Mouse (Mus musculus): ENCODE results near the gene Phlpp1.
"Not testable (repeated sequence)": the region's sequence is repeated elsewhere in the genome, so short reads cannot be mapped to it uniquely, and the experiment has no call there.

The Phlpp1 gene

GRCm38 (mm10) chr1:106244245-106244644, 72.7 kb downstream of the Phlpp1 start:
- DNase-seq (ENCODE audit: extremely low spot score), result no peak

- no peak for DNase-seq (ENCODE audit: extremely low spot score)
Measured at GRCm38 (mm10) chr1:106254047-106254446, 82.5 kb downstream of the Phlpp1 start.

GRCm38 (mm10) chr1:106257176-106257575, 85.6 kb downstream of the Phlpp1 start:
- no peak for DNase-seq (ENCODE audit: extremely low spot score)

DNA sequence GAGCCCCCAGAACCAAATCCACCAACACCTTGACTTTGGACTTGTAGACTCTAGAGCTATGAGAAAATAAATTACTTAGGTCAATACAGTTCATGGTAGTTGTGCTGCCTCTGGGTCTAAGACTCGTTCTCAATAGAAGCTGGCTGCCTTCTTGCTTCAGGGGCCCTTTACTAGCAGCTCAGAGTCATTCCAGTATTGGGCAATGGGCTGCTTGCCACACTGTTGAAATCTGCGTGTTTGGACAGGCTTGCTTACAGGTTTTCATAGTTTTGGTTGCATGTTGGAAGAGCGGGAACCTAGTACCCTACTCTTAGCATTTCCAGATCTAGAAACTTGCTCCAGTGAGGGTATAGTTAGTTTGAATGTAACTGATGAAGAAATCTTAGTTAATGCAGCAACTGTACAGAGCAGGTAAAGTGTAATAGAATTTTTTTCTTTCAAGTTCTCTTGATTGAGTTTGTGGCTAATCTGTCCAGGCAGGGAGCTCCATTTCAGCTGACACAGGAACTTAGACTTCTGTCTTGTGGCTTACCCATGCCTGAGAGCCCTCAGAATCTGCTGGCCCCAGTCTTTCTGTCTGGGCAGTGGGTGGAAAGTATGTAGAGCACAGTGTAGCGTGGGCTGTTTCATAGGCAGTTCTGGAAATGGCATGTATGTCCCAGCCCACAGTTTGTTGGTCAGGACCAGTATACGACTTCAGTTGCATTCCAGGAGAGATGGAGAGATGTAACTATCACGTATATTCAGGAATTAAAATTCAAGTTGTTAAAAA, 96.7 kb downstream of the Phlpp1 start:
- DNase-seq (ENCODE audit: extremely low spot score), result no peak

DNA sequence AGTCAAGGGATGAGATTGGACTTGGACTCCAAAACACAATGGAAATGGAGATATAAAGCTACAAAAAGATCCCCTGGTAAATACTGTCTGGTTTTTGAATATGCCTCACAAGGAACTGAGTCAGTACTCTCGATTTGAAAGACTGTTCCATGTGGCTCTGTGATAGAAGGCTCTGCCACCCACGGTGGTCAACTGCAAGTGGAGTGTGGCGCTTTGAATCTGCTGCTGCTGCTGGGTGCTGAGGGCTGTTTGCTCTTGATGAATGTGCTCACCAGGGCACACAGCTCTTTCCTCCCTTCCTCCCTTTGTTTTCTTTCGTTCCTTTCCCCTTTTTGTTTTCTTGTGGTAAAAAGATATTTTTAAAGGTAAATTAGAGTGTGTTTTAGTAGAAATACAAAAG, 97.8 kb downstream of the Phlpp1 start:
- no peak for DNase-seq (ENCODE audit: extremely low spot score)

DNA sequence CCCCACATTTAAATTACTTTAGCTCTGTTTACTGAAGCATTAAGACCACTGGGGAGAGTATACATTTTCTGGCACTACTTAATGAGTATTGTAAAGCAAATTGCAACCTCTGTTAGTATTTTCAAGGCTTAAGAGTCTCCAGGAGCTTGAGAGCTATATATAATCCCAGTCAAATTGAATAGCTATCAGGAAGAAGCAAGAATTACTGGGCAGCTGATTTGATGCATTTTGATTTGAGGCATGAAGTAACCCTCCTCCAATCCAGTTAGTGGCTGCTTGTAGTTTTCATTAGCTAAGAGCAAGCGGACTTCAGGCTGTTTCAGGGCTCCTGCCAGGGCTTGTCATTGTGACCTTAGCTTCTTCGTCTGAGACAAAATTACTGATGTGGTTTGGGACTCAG, 101.4 kb downstream of the Phlpp1 start:
- no peak for DNase-seq (ENCODE audit: extremely low spot score)

DNA sequence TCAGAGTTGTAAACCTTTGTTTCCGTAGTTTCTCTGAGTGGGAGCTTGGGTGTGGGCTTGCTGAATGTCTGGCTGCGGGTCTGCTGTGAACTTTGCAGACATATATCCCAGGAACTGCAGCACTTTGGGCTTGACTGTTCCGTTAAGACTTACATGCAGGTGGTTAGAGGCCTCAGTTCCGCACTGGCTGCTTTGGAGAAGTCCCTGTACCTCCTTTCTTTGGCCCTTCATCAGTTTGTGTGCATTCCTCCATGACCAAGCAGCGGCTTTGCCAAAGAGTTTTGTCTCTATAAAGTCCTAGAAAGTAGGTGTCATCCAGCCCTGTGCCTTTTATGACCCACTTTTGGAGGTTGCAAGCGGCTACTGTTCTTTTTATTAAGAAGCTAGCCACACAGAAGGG, 102.2 kb downstream of the Phlpp1 start:
- DNase-seq (ENCODE audit: extremely low spot score), result no peak

DNA sequence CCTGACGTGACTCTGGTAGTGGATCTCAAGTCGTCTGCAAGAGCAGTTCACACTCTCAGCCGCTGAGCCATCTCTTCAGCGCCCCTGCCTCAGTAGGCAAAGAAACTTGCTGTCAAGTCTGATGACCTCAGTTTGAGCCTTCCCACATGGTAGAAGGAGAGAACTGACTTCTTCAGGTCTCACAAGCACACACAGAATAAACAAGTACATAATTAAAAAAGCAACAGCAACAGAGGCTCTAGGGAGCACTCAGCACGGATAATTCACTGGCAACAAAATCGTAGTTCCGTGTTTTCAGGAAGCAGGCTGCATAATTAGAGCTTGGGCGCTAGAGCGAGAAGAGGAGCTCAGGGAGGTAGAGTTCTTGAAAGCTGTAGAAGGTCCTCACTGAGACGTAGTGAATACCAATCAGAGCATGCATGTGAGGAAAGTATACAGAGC, 103.0 kb downstream of the Phlpp1 start:
- DNase-seq (ENCODE audit: extremely low spot score), result no peak

- DNase-seq (ENCODE audit: extremely low spot score), result no peak
Measured at GRCm38 (mm10) chr1:106275142-106275541, 103.6 kb downstream of the Phlpp1 start.

- no peak for DNase-seq (ENCODE audit: extremely low spot score)
Measured at GRCm38 (mm10) chr1:106275731-106276130, 104.2 kb downstream of the Phlpp1 start.

DNA sequence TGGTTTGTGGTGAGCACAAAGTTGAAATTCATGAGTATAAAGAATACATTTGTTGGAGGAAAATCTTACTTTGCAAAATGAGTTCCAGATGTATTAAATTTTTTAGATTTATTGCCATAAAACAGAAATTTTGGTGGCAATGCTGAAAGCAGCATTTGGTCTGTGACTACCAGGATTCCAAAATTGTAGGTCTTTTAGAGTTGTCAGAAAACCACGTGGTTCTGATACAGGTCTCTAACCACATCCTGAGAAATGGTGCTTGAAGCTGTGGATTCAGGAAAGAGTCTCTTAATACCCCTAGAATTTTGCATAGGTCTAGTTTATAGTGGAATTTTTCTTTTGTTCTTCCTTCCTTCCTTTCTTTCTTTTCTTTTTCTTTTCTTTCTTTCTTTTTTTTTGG, 105.3 kb downstream of the Phlpp1 start:
- DNase-seq (ENCODE audit: extremely low spot score), result no peak

- no peak for DNase-seq (ENCODE audit: extremely low spot score)
Measured at GRCm38 (mm10) chr1:106277286-106277685, 105.7 kb downstream of the Phlpp1 start.

DNA sequence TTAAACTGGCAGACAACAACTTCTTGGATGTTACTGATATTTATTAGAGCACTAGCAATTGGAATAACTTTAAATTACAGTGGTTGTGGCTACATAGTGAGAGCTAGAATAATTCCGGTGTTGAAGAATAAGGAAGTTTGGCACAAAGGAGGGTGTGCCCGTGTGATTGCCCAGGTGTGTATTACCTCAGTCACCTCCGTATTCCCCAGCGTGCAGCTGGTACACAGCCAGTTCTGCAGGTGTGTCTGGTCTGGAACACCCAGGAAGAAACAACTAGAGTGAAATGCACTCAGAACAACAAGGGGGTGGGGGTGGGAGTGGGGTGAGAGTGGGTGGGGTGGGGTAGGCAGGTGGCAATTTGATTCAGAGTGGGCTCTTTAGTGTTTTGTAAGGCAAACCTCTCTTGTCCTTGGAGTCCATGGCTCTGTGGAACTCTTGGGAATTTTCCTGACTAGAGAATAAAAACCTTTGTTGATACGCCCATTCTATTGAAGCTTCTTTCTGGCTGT, 107.1 kb downstream of the Phlpp1 start:
- no peak for DNase-seq (ENCODE audit: extremely low spot score)

DNA sequence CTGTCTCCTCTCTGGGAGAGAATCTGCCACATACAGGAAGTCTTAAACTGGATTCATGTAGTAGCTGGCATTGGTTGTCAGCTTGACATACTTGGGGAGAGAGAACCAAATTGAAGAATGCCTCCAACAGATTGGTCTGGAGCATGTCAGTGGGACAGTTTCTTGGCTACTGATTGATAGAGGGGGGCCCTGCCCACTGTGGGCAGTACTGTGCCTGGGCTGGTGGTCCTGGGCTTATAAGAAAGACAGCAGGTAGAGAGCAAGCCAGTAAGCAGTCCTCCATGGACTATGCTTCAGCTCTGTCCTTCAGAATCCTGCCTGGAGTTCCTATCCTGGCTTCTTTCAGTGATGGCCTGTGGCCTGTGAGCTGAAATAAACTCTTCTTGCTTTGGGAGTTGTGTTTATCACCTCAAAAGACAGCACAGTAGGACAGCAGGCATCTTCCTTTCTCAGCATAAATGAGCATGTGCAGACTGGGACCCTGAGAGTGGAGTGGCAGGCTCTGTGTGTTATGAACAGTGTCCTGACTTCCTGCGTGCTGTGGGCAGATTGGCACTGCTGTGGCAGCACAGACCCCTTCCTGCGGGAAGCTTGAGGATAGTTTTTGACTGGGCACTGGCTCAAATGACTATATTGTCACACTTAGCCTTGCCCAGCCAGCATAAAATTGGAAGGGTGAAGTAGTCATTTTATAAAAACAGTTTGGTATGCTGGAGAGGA, 108.0 kb downstream of the Phlpp1 start:
- DNase-seq (ENCODE audit: extremely low spot score), result no peak

GRCm38 (mm10) chr1:106280171-106280913, 108.8 kb downstream of the Phlpp1 start:
- no peak for DNase-seq (ENCODE audit: extremely low spot score)

- no peak for DNase-seq (ENCODE audit: extremely low spot score)
Measured at GRCm38 (mm10) chr1:106286815-106287214, 115.3 kb downstream of the Phlpp1 start.

DNA sequence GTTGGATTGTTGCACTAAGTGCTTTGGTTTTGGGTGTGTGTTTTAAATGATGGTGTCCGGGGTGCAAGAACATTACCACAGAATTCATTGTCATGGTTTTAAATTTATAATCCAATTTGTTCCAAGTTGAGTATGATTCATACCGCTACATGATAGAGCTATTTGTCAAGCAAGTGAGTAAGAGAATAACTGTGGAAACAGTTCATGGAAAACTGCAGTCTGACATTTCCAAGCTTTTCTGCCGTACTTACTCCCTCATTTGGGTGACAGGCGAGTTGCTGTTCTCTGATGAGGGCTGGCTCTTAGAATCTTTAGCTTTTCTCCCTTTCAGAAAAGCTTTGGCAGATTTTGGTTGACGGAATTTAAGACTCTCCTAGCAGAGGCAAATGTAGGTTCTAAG, 117.5 kb downstream of the Phlpp1 start:
- DNase-seq (ENCODE audit: extremely low spot score), result no peak

DNA sequence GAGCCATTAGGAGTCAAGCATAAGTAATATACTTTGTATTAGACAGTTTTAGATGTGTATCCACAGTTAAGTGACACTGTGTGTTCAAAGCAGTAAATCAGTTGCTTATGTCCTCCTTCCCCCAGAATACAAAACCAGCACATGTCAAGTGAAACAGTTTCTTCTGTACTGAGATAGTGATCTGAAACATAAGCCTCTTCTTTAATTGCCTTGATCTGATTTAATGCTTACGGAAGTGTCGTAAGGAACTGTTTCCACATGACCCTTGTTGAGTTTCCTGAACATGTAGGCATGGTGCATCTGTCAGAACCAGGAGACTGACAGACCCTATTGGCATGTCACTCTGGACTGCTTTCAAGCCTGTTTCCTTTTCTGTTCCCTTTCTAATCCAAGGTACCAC, 118.0 kb downstream of the Phlpp1 start:
- DNase-seq (ENCODE audit: extremely low spot score), result no peak

- DNase-seq (ENCODE audit: extremely low spot score), result no peak
Measured at GRCm38 (mm10) chr1:106309394-106310039, 138.0 kb downstream of the Phlpp1 start.

GRCm38 (mm10) chr1:106310285-106310684, 138.7 kb downstream of the Phlpp1 start:
- no peak for DNase-seq (ENCODE audit: extremely low spot score)

- not testable (repeated sequence) for DNase-seq (ENCODE audit: extremely low spot score)
Measured at GRCm38 (mm10) chr1:106311830-106312229, 140.3 kb downstream of the Phlpp1 start.

DNA sequence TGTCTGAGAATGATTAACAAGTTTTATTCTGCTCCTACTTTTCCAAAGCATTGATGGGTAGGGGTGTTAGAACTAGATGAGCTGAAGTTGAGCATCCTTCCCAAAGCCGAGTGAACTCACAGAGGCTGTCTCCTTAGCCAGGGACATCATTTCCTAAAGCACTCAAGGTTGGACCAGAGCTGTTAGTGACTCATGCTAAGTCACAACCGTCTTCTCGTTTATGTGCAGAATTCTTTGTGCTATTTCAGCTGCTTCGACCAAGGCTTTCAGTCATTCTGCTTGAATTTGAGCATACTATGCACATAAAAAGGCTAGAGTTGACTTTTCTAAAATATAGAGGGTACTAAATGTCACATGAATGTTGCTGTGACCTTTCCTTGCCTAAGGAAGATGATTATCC, 142.9 kb downstream of the Phlpp1 start:
- DNase-seq (ENCODE audit: extremely low spot score), result no peak

All from embryo, embryonic 9.5 days (tissue).